Mouse (Mus musculus): ENCODE data around the gene Cgnl1.

DNA sequence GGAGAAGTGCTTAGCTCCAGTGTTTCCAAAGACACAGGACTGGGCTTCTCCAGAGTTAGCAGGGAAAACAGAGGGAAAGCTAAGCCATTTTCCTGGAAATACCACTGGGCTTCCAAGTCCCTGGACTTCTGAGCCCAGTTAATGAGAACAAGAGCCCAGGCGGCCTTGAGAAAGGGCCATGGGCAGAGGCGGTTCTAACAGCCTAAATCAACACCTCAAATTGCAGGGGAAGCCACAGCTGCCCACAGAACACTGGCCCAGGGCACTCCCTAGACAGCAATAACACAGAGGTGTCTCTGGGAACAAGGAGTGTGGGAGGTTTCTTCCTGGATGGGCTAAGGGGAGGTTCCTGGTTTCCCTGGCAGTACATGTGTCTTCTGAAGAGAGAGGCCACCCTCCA is 18.3 kb downstream of the Cgnl1 start:
- no peak for TF ChIP-seq CTCF (conservative IDR thresholded peaks at IDR 0.05; ENCODE audit: insufficient read depth, insufficient read length, low read depth, low read length)
- no peak for TF ChIP-seq POLR2A (IDR thresholded peaks at IDR 0.05; ENCODE audit: low read depth, low read length)

Data from kidney, adult 2 months (tissue).